Mouse (Mus musculus): ENCODE results near the gene Ehf.

- no peak for TF ChIP-seq CTCF (IDR thresholded peaks at IDR 0.05; ENCODE audit: low read depth)
- no peak for TF ChIP-seq EP300 (optimal IDR thresholded peaks at IDR 0.05)
Observed at GRCm38 (mm10) chr2:103278476-103278875, 24.6 kb downstream of the Ehf start.

All from stomach, postnatal 0 days (tissue).